Mouse (Mus musculus): Measurements from ENCODE around the gene Kmt2d. TPM values are rescaled to one million over a fixed set of nuclear protein-coding genes. Genes with fewer than 3 reads are reported as not detected.

Gene Kmt2d
- total and polyA plus RNA-seq, 3 experiments = 22.1 to 150 (median 57.8) TPM

DNA sequence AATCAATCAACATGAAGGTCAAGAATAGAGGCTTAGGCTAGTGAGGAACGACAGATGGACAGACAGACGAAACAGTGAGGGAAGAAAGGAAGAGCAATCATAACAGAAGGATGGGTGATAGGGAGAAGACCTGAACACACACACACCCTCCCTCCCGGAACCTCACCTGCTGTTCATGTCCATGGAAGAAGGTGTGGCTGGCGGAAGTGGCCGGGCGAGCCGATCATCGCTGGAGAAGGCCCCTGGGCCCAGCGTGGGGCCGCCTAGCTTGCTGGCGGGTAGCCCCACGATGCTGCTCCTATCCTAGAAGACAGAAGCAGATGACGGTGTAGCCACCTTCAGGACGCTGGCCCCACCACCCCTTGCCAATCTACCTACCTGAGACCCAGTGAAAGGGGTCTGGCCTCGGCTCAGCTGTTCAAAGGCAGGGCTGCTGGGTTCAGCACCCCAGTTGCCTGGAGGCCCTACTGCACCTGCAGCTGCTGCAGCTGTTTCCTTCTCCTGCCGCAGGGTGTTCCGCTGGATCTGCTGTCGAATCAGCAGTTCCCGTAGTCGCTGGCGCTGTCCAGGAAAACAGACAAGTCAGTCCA lies 19.7 kb downstream of the Kmt2d start:
- Histone ChIP-seq H3K9me3 (replicated peaks) (no peaks in the 10 kb centered on the region), H3K36me3 (replicated peaks) (peaks cover 100% of the 10 kb centered on the region), H3K4me1 (ENCODE audit: insufficient read depth, low read depth, low read length) (peaks cover 25% of the 10 kb centered on the region), H3K4me3 (ENCODE audit: low read depth, low read length) (no peak overlapping the region), H3K27me3 (ENCODE audit: insufficient read depth, low read length) (no peaks in the 10 kb centered on the region)
- DNase-seq (ENCODE audit: low spot score) (no peak), ATAC-seq (ENCODE audit: extremely low read depth, insufficient number of reproducible peaks, low FRiP score, poor library complexity, severe bottlenecking) (no peak)
- no peak for TF ChIP-seq GATA2 (IDR thresholded peaks at IDR 0.05; ENCODE audit: borderline replicate concordance, low read depth, low read length)
- no peak for TF ChIP-seq POLR2AphosphoS5 (IDR thresholded peaks at IDR 0.05; ENCODE audit: insufficient replicate concordance, low read depth, low read length)
- TF ChIP-seq TAL1 (conservative IDR thresholded peaks at IDR 0.05; ENCODE audit: low read depth, low read length) = no peak
- TF ChIP-seq CTCF (IDR thresholded peaks at IDR 0.05; ENCODE audit: low read depth, low read length) = no peak
- TF ChIP-seq GATA1 (IDR thresholded peaks at IDR 0.05; ENCODE audit: borderline replicate concordance, low read length) = no peak

DNA sequence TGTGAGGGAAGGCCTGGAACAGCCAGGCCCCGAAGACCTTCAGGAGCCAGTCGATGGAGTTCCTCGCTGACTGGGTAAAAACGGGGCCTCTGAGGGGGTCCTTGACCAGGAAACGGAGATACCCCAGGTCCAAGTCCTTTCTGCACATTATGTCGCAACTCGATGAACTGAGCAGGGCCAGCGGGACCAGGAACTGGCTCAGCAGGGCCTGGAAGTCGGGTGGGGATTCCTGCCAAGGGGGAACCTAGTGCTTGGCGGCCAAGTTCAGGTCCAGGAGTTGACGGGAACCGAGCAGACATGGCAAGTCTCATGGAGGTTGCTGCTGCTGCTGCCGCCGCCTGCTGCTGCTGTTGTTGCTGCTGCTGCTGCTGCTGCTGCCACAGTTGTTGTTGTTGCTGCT lies 20.3 kb downstream of the Kmt2d start:
- H3K4me1 ChIP-seq (ENCODE audit: insufficient read depth, low read depth, low read length) = peaks cover 25% of the 10 kb centered on the region
- TF ChIP-seq CTCF (IDR thresholded peaks at IDR 0.05; ENCODE audit: low read depth, low read length) (no peak), GATA2 (IDR thresholded peaks at IDR 0.05; ENCODE audit: borderline replicate concordance, low read depth, low read length) (no peak), GATA1 (IDR thresholded peaks at IDR 0.05; ENCODE audit: borderline replicate concordance, low read length) (no peak), POLR2AphosphoS5 (IDR thresholded peaks at IDR 0.05; ENCODE audit: insufficient replicate concordance, low read depth, low read length) (no peak), TAL1 (conservative IDR thresholded peaks at IDR 0.05; ENCODE audit: low read depth, low read length) (no peak)
- no peaks in the 10 kb centered on the region for H3K27me3 ChIP-seq (ENCODE audit: insufficient read depth, low read length)
- no peak overlapping the region for H3K4me3 ChIP-seq (ENCODE audit: low read depth, low read length)
- no peaks in the 10 kb centered on the region for H3K9me3 ChIP-seq (replicated peaks)
- H3K36me3 ChIP-seq (replicated peaks) = peaks cover 100% of the 10 kb centered on the region
- no peak for DNase-seq (ENCODE audit: low spot score)
- ATAC-seq (ENCODE audit: extremely low read depth, insufficient number of reproducible peaks, low FRiP score, poor library complexity, severe bottlenecking) = no peak

GRCm38 (mm10) chr15:98849956-98850600 lies 20.9 kb downstream of the Kmt2d start:
- DNase-seq (ENCODE audit: low spot score) = no peak
- H3K27me3 ChIP-seq (ENCODE audit: insufficient read depth, low read length) = no peaks in the 10 kb centered on the region
- TF ChIP-seq CTCF (IDR thresholded peaks at IDR 0.05; ENCODE audit: low read depth, low read length) (no peak), TAL1 (conservative IDR thresholded peaks at IDR 0.05; ENCODE audit: low read depth, low read length) (no peak), POLR2AphosphoS5 (IDR thresholded peaks at IDR 0.05; ENCODE audit: insufficient replicate concordance, low read depth, low read length) (no peak), GATA2 (IDR thresholded peaks at IDR 0.05; ENCODE audit: borderline replicate concordance, low read depth, low read length) (no peak), GATA1 (IDR thresholded peaks at IDR 0.05; ENCODE audit: borderline replicate concordance, low read length) (no peak)
- no peak overlapping the region for H3K4me3 ChIP-seq (ENCODE audit: low read depth, low read length)
- H3K36me3 ChIP-seq (replicated peaks) = peaks cover 100% of the 10 kb centered on the region
- H3K9me3 ChIP-seq (replicated peaks) = no peaks in the 10 kb centered on the region
- H3K4me1 ChIP-seq (ENCODE audit: insufficient read depth, low read depth, low read length) = peaks cover 25% of the 10 kb centered on the region
- no peak for ATAC-seq (ENCODE audit: extremely low read depth, insufficient number of reproducible peaks, low FRiP score, poor library complexity, severe bottlenecking)

DNA sequence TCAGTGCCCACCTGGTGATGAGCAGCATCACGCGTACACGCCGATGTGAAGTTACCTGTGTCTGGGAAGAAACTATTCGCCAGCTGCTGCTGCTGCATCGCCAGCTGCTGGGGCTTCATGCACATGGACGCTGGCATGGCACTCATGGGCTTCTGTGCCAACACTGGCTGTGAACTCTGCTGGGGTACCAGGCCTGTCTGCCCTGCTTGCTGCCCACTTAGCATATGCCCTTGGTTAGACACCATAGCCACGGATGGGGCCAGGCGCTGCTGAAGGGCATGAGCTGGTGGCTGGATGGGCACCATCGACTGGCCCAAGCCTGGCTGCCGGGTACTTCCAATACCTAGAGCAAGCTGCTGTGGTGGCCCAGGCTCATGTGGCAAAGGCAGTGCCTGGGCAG lies 21.8 kb downstream of the Kmt2d start:
- ATAC-seq (ENCODE audit: extremely low read depth, insufficient number of reproducible peaks, low FRiP score, poor library complexity, severe bottlenecking) (no peak), DNase-seq (ENCODE audit: low spot score) (no peak)
- H3K27me3 ChIP-seq (ENCODE audit: insufficient read depth, low read length) = no peaks in the 10 kb centered on the region
- H3K4me3 ChIP-seq (ENCODE audit: low read depth, low read length) = no peak overlapping the region; the same call in 1 of the 2 replicates
- H3K36me3 ChIP-seq (replicated peaks) = peaks cover 100% of the 10 kb centered on the region
- H3K9me3 ChIP-seq (replicated peaks) = no peaks in the 10 kb centered on the region
- no peak for TF ChIP-seq GATA2 (IDR thresholded peaks at IDR 0.05; ENCODE audit: borderline replicate concordance, low read depth, low read length)
- no peak for TF ChIP-seq POLR2AphosphoS5 (IDR thresholded peaks at IDR 0.05; ENCODE audit: insufficient replicate concordance, low read depth, low read length)
- no peak for TF ChIP-seq TAL1 (conservative IDR thresholded peaks at IDR 0.05; ENCODE audit: low read depth, low read length)
- no peak for TF ChIP-seq GATA1 (IDR thresholded peaks at IDR 0.05; ENCODE audit: borderline replicate concordance, low read length)
- TF ChIP-seq CTCF (IDR thresholded peaks at IDR 0.05; ENCODE audit: low read depth, low read length) = no peak
- H3K4me1 ChIP-seq (ENCODE audit: insufficient read depth, low read depth, low read length) = peaks cover 30% of the 10 kb centered on the region

DNA sequence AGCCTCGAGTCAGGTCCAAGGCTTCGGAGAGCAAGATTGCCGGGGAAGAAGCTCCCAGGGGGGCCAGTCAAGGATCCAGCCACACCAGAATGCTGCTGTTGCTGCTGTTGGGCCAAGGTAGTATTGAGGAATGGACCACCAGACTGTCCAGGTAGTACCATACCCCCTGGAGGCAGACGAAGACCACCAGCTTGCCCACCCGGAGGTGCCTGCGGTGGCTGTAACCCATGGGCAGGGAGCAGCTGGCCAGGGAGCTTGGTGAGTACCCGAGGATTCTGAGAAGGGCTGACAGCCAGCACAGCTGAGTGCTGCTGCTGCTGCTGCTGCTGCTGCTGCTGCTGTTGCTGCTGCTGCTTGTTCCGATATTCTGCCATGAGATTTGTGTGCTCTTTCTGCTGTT lies 24.9 kb downstream of the Kmt2d start:
- no peak for TF ChIP-seq GATA2 (IDR thresholded peaks at IDR 0.05; ENCODE audit: borderline replicate concordance, low read depth, low read length)
- no peak for TF ChIP-seq TAL1 (conservative IDR thresholded peaks at IDR 0.05; ENCODE audit: low read depth, low read length)
- no peak for TF ChIP-seq POLR2AphosphoS5 (IDR thresholded peaks at IDR 0.05; ENCODE audit: insufficient replicate concordance, low read depth, low read length)
- TF ChIP-seq CTCF (IDR thresholded peaks at IDR 0.05; ENCODE audit: low read depth, low read length) = no peak
- no peak for TF ChIP-seq GATA1 (IDR thresholded peaks at IDR 0.05; ENCODE audit: borderline replicate concordance, low read length)
- ATAC-seq (ENCODE audit: extremely low read depth, insufficient number of reproducible peaks, low FRiP score, poor library complexity, severe bottlenecking) (no peak), DNase-seq (ENCODE audit: low spot score) (no peak)
- Histone ChIP-seq H3K27me3 (ENCODE audit: insufficient read depth, low read length) (no peaks in the 10 kb centered on the region), H3K36me3 (replicated peaks) (peaks cover 100% of the 10 kb centered on the region), H3K4me3 (ENCODE audit: low read depth, low read length) (no peak overlapping the region), H3K9me3 (replicated peaks) (no peaks in the 10 kb centered on the region), H3K4me1 (ENCODE audit: insufficient read depth, low read depth, low read length) (peaks cover 36% of the 10 kb centered on the region)

GRCm38 (mm10) chr15:98845149-98845548 lies 25.9 kb downstream of the Kmt2d start:
- no peak for TF ChIP-seq GATA2 (IDR thresholded peaks at IDR 0.05; ENCODE audit: borderline replicate concordance, low read depth, low read length)
- no peak for TF ChIP-seq GATA1 (IDR thresholded peaks at IDR 0.05; ENCODE audit: borderline replicate concordance, low read length)
- no peak for TF ChIP-seq CTCF (IDR thresholded peaks at IDR 0.05; ENCODE audit: low read depth, low read length)
- no peak for TF ChIP-seq POLR2AphosphoS5 (IDR thresholded peaks at IDR 0.05; ENCODE audit: insufficient replicate concordance, low read depth, low read length)
- no peak for TF ChIP-seq TAL1 (conservative IDR thresholded peaks at IDR 0.05; ENCODE audit: low read depth, low read length)

More at GRCm38 (mm10) chr15:98845149-98845548, 25.9 kb downstream of the Kmt2d start:
- H3K4me3 ChIP-seq (ENCODE audit: low read depth, low read length) = no peak overlapping the region
- DNase-seq (ENCODE audit: low spot score) = no peak
- H3K27me3 ChIP-seq (ENCODE audit: insufficient read depth, low read length) = no peaks in the 10 kb centered on the region
- ATAC-seq (ENCODE audit: extremely low read depth, insufficient number of reproducible peaks, low FRiP score, poor library complexity, severe bottlenecking) = no peak
- H3K4me1 ChIP-seq (ENCODE audit: insufficient read depth, low read depth, low read length) = peaks cover 31% of the 10 kb centered on the region
- H3K9me3 ChIP-seq (replicated peaks) = no peaks in the 10 kb centered on the region
- H3K36me3 ChIP-seq (replicated peaks) = peaks cover 100% of the 10 kb centered on the region
